Mouse (Mus musculus): Measurements from ENCODE around the gene Zfp689.

DNA sequence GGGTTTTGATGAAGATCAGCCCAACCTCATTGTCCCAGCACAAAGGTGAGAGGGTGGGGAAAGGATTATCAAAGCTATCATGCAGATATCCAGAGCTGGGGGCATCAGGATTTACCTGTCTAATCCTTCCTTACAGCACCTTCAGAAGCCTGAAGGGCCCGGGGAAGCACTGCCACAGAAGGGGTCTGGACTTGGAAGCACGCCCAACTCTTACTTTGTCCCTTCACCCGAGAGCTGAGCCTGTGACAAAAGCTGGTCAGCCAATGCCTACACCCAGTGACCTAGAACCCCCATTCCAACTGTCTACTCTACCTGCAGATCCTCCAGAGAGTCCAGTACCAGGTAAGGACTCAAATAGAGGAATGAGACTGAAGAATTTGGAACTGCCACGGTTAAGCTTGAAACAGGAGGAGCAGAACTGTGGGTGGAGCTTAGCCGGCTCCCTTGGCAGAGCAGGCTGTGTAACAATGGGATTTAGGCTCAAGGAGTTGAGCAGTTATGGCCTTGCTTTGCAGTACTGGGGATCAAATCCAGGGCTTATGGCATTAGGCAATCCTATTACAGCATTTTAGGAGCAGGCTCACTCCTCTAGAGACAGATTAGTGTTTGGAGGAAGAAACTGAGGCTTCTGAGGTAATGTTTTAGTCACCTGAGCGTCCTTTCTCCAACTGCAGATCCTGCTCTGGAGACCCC lies 25.6 kb upstream of the Zfp689 start:
- TF ChIP-seq MYOG (IDR thresholded peaks at IDR 0.05; ENCODE audit: control insufficient read depth in 1 of 3, insufficient read depth in 1 of 3, insufficient read length in 2 of 3, low read depth in 2 of 3): no peak
- no peak for TF ChIP-seq MYOD1 (IDR thresholded peaks at IDR 0.05; ENCODE audit: control insufficient read depth in 1 of 3, insufficient read length in 2 of 3, low read depth in 2 of 3)
